Mouse (Mus musculus): ENCODE measurements at regions not wholly inside any gene's neighbourhood (a gene's known extent, or its start where the extent isn't known, plus 50 kb on each side); places are given as distances from the start of the nearest gene placed in this dataset.
A peak's percentile ranks its signal among the peaks of the same experiment; 100 is the strongest.

DNA sequence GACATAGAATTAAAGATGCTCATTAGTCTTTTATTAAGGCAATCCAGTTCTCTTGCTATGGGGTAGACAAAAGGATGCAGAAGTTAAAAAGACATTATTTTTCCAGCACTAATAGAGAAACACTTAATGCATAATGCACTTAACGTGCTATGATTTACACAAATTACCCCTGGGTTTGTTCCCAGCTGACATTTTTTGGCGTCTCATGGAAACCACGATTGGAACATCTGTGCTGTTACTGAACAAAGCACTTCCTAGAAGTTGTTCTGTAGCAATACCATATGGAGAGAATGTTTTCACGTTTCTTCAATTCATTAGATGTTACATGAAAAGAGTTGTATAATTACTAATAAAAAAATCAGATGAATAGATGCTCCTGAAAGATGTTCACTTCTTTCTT, 635.2 kb downstream of the Gm597 start:
- DNase-seq (ENCODE audit: low spot score): peak; percentile 3

DNA sequence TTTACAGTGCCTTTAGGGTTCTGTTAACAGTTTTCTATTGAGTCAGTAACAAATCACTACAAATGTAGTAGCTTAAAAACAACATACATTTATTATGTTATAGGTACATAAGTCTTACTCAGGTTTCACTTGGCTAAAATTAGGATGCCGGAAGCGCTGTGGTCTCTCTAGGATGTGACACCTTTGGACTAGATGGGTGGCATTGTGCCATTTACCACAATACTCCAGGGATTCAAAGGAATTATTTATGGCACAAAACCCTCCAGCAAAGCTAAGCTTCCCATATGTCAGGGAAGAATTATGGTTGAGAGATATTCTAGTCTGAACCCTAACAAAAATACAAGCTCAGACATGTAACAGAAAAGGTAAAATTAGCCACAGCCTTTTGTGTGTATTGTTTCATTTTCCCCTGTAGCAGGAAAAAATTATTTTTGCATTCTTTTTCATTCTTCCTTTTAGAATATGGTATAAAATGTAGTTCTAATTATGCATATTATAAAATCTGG, 678.0 kb downstream of the Gm597 start:
- no peak for DNase-seq (ENCODE audit: low spot score)

GRCm38 (mm10) chr1:28084456-28084855, 695.6 kb downstream of the Gm597 start:
- DNase-seq (ENCODE audit: low spot score): no peak

- DNase-seq (ENCODE audit: low spot score): no peak
Observed at GRCm38 (mm10) chr1:28053980-28054379, 726.1 kb downstream of the Gm597 start.

- no peak for DNase-seq (ENCODE audit: low spot score)
Observed at GRCm38 (mm10) chr1:28047964-28048363, 732.1 kb downstream of the Gm597 start.

- DNase-seq (ENCODE audit: low spot score): no peak
Observed at GRCm38 (mm10) chr1:28047379-28047778, 732.7 kb downstream of the Gm597 start.

DNA sequence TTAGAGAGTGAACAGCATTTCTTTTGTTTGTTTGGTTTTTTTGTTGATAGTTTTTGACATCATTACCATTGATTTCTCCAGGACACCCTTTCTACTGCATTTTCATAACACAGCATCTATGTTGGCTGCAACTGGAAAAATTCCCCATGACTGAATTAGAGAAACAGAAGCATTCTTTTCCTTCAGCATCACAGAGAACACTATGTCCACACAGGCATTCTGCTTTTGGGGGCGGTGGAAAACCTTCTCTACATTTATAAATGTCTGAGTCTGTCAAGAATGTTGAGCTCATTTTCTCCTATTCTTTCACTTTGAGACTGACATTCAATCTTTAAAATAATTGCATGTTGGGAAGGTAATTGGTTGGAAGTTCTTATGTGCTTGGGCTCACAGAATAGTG, 734.4 kb downstream of the Gm597 start:
- no peak for DNase-seq (ENCODE audit: low spot score)

DNA sequence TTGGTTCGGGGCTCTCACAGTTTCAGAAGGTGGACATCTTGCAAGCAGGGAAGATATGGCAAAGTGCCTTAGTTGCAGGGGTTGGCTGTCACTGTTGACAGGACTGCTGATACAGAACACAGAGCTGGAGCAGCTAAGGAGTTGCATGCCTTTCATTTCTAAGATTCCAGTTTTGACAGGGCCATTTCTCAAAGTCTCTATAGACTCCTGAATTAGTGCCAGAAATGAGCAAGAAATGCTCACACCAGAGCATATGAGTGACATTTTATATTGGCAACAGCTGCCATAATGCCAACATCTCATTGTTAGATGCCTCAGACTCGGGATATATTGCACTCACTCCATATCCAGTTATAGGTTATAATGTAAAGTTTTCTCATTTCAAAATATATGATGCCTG, 754.3 kb downstream of the Gm597 start:
- DNase-seq (ENCODE audit: low spot score): no peak

DNA sequence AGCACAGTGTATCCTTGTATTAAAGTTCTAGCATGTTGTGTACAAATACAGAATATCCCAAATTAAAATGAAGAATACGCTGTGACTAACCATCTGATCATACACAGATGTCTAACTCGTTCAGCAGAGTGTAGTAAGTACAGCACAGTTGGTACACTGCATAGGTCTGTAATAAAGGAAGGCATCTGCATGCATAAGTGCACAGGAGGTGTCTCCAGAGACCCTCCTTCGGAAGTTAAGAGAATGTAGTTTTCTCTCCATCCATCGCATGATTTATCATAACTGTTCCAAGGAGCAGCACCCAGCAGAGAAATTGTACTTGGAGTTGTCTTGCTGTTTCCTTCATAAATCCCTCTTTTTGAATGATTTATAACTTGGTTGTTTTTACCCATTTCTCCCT, 781.6 kb downstream of the Gm597 start:
- no peak for DNase-seq (ENCODE audit: low spot score)

DNA sequence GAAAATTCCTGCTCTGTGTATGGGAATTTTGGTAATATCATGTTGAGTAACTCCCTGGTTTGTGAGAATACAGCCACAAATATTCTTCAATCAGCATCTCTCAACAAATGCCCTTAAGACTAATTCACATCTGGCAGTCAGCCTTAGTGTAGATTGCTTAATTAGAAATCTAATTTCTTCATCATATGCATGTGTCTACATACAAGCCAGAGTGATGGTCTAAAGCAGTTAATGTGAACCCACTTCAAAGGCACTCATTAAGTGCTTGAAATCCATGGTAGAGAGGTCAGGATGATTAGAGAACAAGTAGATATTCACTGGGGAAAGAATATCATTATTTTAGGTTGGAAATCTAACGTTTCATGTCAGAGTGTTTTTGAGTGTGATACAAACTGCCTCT, 816.7 kb downstream of the Gm597 start:
- DNase-seq (ENCODE audit: low spot score): no peak

All from layer of hippocampus, adult 9-10 months (tissue).